Mouse (Mus musculus) lung, adult 2 months (tissue): Measurements from ENCODE around the gene Krtap28-13.

Experiments used
- CTCF ChIP-seq: fragments of 200-500 bp; IDR thresholded peaks from 2 replicates; pipeline ENCODE4 v1.5.1; 2011; ENCODE audit warnings: mild to moderate bottlenecking, low read length, control low read depth; ENCODE audit not compliant: insufficient read depth
- POLR2A ChIP-seq: fragments of 200-500 bp; IDR thresholded peaks from 2 replicates; pipeline ENCODE4 v1.6.1; 2011; ENCODE audit warnings: low read depth, mild to moderate bottlenecking, control low read depth, low read length, borderline replicate concordance; ENCODE audit errors: extremely low read depth

- TF ChIP-seq POLR2A (no peak), CTCF (no peak)
Measured at GRCm38 (mm10) chr1:83059278-83059677, 1.5 kb upstream of the Krtap28-13 start, which contains the start of gene A030005K14Rik.
